Mouse (Mus musculus) kidney, postnatal 10 days (tissue): ENCODE results near the gene Vasn.

ENCODE experiments used
- DNase-seq: peaks from one replicate; pipeline ENCODE4 v3.0.0; 2021; ENCODE audit warnings: mixed read lengths

The Vasn gene

GRCm38 (mm10) chr16:4607818-4608531 lies 31.8 kb upstream of the Vasn start:
- DNase-seq: peak; percentile 92

DNA sequence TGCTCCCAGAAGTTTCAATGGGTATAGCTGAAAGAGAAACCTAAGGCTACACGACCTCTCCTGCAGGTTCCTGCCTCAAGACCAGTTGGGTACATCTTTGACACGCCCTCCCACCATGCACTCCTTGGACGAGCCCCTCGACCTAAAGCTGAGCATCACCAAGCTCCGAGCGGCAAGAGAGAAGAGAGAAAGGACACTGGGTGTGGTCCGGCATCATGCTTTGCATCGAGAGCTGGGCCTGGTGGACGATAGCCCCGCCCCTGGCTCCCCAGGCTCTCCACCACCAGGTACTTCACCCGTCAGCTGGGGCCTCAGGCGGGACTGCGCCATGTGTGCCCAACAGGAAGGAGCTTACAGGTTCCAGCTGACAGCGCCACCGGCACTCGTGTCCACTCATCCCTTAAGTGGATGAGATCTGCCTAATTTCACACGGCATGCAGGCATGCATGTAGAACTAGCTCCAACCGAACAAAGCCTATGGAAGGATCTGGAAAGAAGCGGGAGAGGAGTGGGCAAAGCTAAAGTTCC lies 31.1 kb upstream of the Vasn start:
- DNase-seq: peak; percentile 62

- peak; percentile 25 for DNase-seq
Observed at GRCm38 (mm10) chr16:4611193-4611592, 28.5 kb upstream of the Vasn start.

DNA sequence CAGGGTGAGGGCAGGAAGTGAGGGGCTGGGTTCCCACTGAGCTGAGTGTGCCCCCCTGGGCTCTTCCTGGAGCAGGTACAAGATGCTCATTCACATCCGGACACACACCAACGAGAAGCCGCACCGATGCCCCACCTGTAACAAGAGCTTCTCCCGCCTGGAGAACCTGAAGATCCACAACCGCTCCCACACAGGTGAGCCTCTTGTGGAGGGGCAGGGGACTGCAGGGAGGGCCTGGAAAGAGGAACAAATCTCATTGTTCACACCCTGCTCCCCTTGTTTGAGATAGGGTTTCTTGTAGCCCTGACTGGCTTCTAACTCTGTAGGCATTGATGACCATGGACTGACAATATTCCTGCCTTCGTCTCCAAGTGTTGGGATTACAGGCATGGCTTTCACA lies 28.1 kb upstream of the Vasn start:
- DNase-seq: peak; percentile 35

- DNase-seq: no peak
Observed at GRCm38 (mm10) chr16:4613736-4614135, 26.0 kb upstream of the Vasn start.

GRCm38 (mm10) chr16:4614639-4615038 lies 25.1 kb upstream of the Vasn start:
- DNase-seq: peak; percentile 72

DNA sequence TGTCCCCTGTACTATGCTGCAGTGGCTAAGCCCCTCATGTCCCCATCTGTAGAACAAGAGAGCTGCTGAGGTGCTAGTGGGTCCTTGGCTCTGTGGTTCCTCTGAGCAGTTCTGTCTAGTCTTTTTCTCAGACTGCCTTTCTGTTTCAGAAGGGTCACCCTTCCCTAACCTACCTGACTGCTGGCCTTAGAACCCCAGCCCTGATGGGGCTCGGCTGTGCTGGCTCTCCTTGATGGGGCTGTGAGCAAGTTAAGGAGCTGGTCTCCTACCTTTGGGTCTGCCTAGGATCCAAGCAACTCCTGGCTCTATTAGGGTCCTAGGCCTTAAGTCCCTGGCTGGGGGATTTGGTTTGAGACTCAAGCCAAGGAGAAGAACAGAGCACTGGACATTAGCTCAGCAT lies 24.4 kb upstream of the Vasn start:
- DNase-seq: no peak

DNA sequence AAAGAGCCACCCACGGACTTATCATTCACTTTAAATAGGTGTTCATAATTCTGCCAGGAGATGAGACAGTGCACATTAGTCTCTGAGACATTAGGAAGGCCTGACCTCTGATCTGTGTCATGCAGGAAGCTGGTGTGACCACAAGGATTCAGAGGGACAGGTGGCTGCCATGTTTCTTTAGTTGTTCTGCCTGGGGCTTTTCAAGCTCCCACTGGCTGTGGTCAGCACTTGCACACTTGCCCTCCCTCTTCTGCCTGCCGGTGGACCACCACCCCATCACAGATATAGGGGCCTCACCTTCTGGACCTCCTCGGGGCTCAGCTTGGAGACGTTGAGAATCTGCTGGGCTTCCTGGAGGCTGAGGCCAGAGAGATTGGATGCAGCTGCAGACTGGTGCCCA lies 22.9 kb upstream of the Vasn start:
- no peak for DNase-seq

GRCm38 (mm10) chr16:4624074-4624473 lies 15.7 kb upstream of the Vasn start:
- no peak for DNase-seq

DNA sequence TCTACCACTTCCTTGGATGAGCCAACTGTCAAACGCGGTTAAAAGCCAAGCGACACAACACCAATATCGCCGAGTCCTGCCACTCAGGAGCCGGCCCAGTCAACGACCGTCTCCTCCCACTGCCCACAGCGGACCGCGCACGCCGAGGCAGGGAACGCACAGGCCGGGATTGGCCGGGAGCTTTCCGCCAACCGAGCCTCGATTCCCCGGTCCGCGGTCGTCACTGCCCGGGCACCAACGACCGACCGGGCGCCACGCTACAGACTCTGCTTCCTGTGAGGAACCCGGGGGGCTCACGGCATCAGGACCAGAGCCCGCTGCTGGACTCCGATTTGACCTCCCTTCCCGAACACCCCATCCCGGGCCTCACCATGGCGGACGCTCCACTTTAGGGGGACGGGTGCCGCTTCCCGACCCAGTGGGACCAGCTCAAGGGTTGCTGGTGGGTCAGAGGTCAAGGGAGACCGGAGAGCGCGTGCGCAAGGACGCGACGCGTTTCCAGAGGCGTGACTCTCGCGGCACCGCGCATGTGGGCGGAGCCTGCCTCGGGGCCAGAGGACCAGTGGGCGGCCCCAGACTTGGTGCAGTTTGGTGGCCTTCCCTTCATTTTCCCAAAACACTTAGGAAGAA lies 15.1 kb upstream of the Vasn start, which contains the start of gene Pam16:
Pam16 (minus strand) TSS at position 508 of the 630 bp plus-strand sequence.
- DNase-seq: peak; percentile 96

DNA sequence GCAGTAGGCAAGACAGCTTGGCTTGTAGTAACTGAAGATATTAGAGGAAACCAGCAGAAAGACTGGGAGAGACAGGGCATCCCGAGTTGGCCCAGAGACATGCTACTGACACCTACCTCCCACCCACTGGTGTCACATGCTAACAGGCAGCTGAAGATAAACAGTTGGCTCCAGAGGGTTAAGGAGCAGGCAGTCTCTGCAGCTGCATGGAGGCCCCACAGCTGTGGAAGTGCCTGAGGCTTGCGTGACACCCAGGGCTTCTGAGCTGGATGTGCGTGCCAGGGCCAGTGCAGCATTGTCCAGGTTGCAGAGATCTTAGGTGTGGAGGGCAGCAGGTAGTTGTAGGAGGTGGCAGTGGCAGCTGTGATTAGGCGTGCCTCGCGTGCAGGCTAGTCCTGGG lies 12.6 kb upstream of the Vasn start:
- no peak for DNase-seq

DNA sequence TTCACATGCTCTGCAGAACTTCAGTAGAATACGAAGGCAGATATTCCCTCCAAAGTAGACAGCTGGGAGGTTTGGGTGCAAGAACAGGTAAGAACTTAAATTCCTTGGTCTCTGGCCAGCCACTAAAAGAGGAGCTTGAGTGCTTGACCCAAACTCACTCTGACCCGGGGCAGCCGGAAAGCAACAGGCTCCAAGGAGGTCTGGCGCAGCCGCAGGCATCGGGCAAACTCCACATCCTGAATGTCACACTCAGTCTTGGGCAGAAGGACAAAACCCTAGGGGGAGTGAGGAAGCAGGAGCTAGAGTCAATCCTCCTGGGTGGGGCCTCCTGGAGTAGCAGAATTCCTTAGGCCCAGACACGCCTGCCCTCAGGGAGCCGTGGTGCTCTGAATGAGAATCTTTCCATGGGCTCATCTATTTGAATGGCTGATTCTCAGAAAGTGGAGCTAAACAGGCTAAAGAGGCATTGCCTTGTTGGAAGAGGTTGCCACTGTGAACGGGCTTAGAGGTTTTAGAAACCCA lies 10.8 kb upstream of the Vasn start:
- DNase-seq: peak; percentile 12

DNA sequence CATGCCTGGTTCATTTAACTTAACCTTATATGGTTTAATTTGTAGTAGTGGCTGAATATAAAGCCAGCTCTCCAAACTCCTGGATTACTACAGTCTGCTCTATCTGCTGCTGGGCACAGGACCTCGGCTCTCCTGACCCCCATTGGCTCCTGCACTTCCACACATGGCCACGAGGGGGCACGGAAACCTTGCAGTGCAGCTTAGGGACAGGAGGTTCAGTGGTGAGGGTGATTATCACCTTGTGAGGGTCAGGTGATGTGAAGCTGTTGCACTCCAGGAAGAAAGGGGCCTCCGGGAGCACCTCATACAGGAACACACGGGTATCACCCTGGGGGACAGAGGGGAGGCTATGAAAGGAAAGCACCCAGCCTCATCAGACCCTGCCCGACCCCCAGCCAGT lies 9.8 kb upstream of the Vasn start:
- peak; percentile 92 for DNase-seq

DNA sequence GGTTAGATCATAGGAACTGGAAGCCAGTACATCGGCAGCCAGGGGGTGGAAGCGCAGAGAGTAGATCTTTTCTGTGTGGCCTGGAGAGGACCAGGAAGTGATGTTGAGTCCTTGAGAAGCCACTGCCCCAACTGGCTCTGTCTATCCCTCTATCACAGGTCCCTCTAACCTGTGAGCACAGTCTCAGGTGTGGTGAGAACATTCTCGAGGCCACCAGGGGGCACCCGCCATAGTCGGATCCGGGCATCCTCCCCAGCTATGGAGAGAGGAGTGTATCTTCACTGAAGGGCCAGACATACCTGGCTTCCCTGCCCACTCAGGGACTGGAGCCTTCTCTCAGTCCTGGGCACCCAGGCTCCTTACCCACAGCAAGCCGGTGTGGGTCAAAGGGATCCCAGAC lies 7.7 kb upstream of the Vasn start:
- DNase-seq: peak; percentile 79

DNA sequence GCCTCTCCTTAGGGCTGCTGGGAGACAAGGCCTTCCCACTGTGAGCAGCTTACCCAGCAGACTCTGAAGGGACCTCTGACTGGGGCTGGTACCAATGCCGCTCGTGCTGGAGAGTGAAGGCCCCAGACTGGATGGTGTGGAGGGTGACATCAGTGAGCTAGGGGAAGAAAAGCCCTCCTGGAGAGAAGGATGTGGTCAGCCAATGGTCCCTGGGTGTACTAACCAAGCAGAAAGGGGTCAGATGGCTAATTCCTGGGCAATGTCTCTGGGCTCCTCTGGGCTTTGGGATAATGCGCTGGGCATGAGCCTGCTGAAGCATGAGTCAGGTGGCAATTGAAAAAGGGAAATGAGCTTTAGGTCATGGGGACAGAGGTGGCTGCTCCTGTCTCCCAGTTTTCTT lies 6.1 kb upstream of the Vasn start:
- DNase-seq: no peak

- no peak for DNase-seq
Observed at GRCm38 (mm10) chr16:4634681-4635080, 5.1 kb upstream of the Vasn start.

- DNase-seq: peak; percentile 51
Observed at GRCm38 (mm10) chr16:4635760-4636159, 4.0 kb upstream of the Vasn start.

DNA sequence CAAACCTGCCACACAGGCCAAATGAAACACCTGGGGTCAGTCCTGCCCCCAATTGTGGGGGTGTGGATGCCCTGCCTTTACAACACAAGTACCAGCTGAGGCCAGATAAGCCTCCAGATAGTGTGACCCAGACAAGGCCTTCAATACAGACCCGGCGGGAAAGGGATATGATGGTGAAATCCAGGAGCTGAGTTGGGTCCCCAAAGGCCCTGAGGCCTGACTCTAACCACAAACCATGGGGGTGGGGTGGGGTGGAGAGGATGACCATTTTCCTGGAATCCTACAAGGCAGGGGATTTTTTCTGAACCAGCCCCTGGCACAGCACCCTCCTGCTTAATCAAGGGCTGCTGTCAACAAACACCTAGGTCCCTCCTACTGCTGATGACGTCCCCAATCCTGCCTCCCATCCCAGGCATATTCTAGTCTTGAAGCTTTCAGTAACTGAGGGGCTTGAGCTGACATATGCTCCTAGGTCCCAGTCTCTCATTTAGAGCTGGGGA lies 800 bp upstream of the Vasn start:
- no peak for DNase-seq

- peak; percentile 75 for DNase-seq
Observed at GRCm38 (mm10) chr16:4640267-4641005, 695 bp downstream of the Vasn start.

DNA sequence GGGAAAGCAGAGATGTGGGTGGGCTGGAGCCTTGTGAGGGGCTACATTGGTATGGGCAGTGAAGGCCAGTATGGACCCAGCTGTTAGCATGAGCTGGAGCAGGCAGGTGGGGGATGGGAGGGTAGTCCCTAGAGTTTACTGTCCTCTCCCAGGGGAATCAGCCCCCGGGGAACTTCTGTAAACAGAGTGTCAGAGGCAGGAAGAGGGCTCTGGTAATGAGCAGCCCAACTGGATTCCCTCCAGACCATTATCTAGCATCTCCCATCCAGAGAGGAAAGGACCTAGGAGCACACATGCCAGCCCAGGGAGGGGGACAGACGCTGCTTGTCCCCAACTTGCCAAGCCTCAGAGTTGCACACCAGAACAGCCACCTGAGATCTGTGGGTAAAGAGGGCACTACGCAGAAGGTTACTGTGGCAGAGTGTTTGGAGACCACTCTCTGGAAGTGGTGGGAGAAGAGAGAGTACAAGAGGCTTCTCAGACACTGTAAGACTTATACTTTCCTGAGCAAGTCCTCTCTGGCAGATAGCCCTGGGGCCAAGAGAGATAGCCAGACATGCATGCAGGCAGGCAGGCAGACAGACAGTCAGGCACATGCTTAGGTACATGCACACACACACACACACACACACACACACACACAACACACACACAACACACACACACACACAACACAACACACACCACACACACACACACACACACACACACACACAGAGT lies 1.5 kb downstream of the Vasn start:
- peak; percentile 68 for DNase-seq

- peak; percentile 79 for DNase-seq
Observed at GRCm38 (mm10) chr16:4642190-4642589, 2.4 kb downstream of the Vasn start.

- no peak for DNase-seq
Observed at GRCm38 (mm10) chr16:4642937-4643336, 3.2 kb downstream of the Vasn start.
